Mouse (Mus musculus) NIH3T3 (cell line): ENCODE measurements around the gene Csrnp3.
A peak's percentile ranks its signal among the peaks of the same experiment; 100 is the strongest.
"Not testable (repeated sequence)": the region's sequence is repeated elsewhere in the genome, so short reads cannot be mapped to it uniquely, and the experiment has no call there.

Source experiments
- DNase-seq: peaks from one replicate; pipeline ENCODE4 v3.0.0-alpha.2; 2012; ENCODE audit warnings: low read depth

Csrnp3 gene

GRCm38 (mm10) chr2:65845551-65845950 is at the start of gene Csrnp3:
Gene Csrnp3, plus strand, starts transcription at chr2:65845767.
- peak; percentile 11 for DNase-seq

GRCm38 (mm10) chr2:65801054-65801709 is 44.4 kb upstream of the Csrnp3 start:
- DNase-seq = no peak

- no peak for DNase-seq
Observed at GRCm38 (mm10) chr2:65806556-65806955, 39.0 kb upstream of the Csrnp3 start.

- not testable (repeated sequence) for DNase-seq
Observed at GRCm38 (mm10) chr2:65811203-65811602, 34.4 kb upstream of the Csrnp3 start.

GRCm38 (mm10) chr2:65818080-65818796 is 27.3 kb upstream of the Csrnp3 start:
- peak; percentile 68 for DNase-seq

GRCm38 (mm10) chr2:65820114-65820769 is 25.3 kb upstream of the Csrnp3 start:
- no peak for DNase-seq

- DNase-seq = no peak
Observed at GRCm38 (mm10) chr2:65826314-65826713, 19.3 kb upstream of the Csrnp3 start.

- no peak for DNase-seq
Observed at GRCm38 (mm10) chr2:65826801-65827200, 18.8 kb upstream of the Csrnp3 start.

- no peak for DNase-seq
Observed at GRCm38 (mm10) chr2:65828699-65829098, 16.9 kb upstream of the Csrnp3 start.

GRCm38 (mm10) chr2:65832738-65833395 is 12.7 kb upstream of the Csrnp3 start:
- no peak for DNase-seq

- DNase-seq = no peak
Observed at GRCm38 (mm10) chr2:65833421-65833820, 12.1 kb upstream of the Csrnp3 start.

GRCm38 (mm10) chr2:65841606-65842005 is 4.0 kb upstream of the Csrnp3 start:
- no peak for DNase-seq

- DNase-seq = no peak
Observed at GRCm38 (mm10) chr2:65842356-65842755, 3.2 kb upstream of the Csrnp3 start.

GRCm38 (mm10) chr2:65846000-65846755 is 611 bp downstream of the Csrnp3 start:
- DNase-seq = no peak

GRCm38 (mm10) chr2:65847463-65848110 is 2.0 kb downstream of the Csrnp3 start:
- DNase-seq = no peak

GRCm38 (mm10) chr2:65848706-65849105 is 3.1 kb downstream of the Csrnp3 start:
- DNase-seq = no peak

GRCm38 (mm10) chr2:65850282-65850681 is 4.7 kb downstream of the Csrnp3 start:
- not testable (repeated sequence) for DNase-seq

- DNase-seq = no peak
Observed at GRCm38 (mm10) chr2:65856791-65857190, 11.2 kb downstream of the Csrnp3 start.

GRCm38 (mm10) chr2:65859767-65860727 is 14.5 kb downstream of the Csrnp3 start:
- DNase-seq = no peak

- DNase-seq = no peak
Observed at GRCm38 (mm10) chr2:65864778-65865339, 19.3 kb downstream of the Csrnp3 start.
